Mouse (Mus musculus): ENCODE results near the gene Cnpy2. TPM values are rescaled to one million over a fixed set of nuclear protein-coding genes. Genes with fewer than 3 reads are reported as not detected.
"Not testable (repeated sequence)": the region's sequence is repeated elsewhere in the genome, so short reads cannot be mapped to it uniquely, and the experiment has no call there.

The Cnpy2 gene
- 10 to 100 TPM; 78.8 to 83.0 TPM for total RNA-seq (2021)
- long read RNA-seq, experiment 1, transcript Cnpy2-202 (6 exons, 1,383 nt), result major isoform, 32 of 37 reads
- long read RNA-seq, experiment 1, partial matches to known transcripts, result 2 of 37 reads
- long read RNA-seq, experiment 1, other reads (novel, unspliced or antisense), result 2 of 37 reads
- long read RNA-seq, experiment 2, transcript Cnpy2-202 (6 exons, 1,383 nt), result major isoform, 30 of 36 reads
- long read RNA-seq, experiment 2, partial matches to known transcripts, result 2 of 36 reads
- long read RNA-seq, experiment 2, other reads (novel, unspliced or antisense), result 2 of 36 reads

DNA sequence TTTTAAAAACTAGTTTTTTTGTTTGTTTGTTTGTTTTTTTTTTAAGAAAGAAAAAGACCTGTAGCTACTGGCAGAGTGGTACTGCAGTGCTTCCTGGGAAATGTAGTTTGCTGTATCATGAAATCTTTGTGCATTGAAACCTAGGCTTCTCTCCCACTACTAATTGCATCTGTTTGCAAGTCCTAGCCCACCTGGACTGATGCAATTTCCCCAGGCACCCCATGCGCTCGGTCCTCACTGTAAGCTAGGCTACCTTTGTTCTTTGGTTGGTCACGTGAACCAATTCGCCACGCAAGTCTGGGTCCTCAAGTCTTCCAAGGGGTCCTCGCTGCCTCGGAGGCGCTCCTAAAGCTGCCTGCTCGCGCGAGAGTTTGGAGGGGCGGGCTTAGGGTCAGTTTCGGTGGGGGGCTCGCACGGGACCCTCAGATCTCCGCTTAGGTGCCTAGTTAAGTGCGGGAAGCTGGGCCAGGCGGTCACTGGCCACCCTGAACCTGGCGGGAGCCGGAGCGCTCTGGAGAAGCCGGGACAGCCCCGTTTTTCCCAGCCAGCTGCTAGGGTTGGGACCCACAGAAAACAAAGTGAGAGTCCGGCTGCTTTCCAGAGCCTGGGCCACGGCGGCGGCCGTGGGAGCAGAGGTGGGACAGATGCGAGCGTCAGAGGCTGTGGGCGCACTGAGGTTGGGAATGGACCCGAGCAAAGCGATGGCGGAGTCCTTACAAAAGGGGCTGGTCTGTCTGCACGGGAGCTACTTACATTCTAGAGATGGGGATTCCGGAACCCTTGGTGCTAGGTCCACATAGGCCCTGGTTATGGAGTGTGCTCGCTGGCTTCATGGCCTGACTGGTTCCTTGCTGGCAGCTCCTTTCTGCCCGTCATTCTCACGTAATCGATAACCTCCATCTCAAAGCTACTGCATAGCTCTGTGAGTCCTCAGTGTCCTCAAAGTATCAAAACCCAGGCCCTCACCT is at the start of gene Cnpy2:
TSS of gene Cnpy2 (plus strand) at position 319 of the 968 bp plus-strand sequence.
- Histone ChIP-seq H3K27ac (peak within 1 kb of the TSS; percentile 98), H3K4me3 (peak within 1 kb of the TSS; percentile 92)
- DNase-seq (ENCODE audit: low spot score in 2 of 2), result peak; percentile 77 to 79
- TF ChIP-seq CTCF (conservative IDR thresholded peaks at IDR 0.05), result no peak

DNA sequence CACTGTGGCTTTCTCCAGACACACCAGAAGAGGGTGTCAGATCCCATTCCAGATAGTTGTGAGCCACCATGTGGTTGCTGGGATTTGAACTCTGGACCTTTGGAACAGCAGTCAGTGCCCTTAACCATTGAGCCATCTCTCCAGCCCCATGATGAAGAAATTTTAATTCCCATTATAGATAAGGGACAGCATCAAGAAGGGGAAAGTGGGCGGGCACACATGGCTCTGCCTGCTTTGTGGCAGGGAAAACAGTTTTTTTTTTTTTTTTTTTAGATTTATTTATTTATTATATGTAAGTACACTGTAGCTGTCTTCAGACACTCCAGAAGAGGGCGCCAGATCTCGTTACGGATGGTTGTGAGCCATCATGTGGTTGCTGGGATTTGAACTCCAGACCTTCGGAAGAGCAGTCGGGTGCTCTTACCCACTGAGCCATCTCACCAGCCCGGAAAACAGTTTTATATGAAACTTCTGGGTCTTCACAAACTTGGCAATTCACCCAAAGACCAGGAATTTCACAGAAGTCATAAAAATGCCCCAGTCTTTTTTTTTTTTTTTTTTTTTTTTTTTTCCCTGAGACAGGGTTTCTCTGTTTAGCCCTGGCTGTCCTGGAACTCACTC is 49.3 kb upstream of the Cnpy2 start:
- not testable (repeated sequence) for H3K27ac ChIP-seq; H3K4me3 ChIP-seq; DNase-seq (ENCODE audit: low spot score in 2 of 2)
- peak; percentile 38 for TF ChIP-seq CTCF (conservative IDR thresholded peaks at IDR 0.05)

DNA sequence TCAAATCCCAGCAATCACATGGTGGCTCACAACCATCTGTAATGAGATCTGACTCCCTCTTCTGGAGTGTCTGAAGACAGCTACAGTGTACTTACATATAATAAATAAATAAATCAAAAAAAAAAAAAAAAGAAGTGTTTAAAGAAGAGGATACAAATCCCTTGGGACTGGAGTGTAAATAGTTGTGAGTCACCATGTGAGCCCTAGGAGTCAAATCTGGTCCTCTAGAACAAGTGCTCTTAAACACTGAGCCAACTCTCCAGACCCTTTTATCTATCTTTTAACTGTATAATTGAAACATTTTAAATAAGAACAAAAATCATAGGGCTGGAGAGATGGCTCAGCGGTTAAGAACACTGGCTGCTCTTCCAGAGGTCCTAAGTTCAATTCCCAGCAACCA is 46.9 kb upstream of the Cnpy2 start:
- not testable (repeated sequence) for H3K27ac ChIP-seq; H3K4me3 ChIP-seq; DNase-seq (ENCODE audit: low spot score in 2 of 2)

DNA sequence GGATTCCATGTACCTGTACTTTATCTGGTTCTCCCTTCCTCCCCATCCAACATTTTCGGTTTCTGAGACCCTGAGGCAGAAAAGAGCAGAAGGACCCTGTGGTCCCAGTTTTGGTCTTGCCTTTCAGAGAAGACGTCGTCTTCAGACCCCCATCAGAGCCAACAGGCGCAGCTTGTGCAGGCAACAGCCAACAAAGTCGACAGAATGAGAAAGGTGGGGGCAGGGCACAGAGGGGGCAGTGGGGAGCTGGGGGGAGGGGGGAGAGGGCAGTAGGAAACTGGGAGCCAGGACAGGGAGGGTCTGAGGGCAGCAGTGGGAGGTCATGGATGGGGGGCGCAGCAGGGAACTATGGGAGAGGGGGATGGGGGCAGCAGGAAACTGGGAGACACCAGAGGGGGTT is 44.1 kb upstream of the Cnpy2 start:
- no peak for TF ChIP-seq CTCF (conservative IDR thresholded peaks at IDR 0.05)
- no peak for DNase-seq (ENCODE audit: low spot score in 2 of 2)
- Histone ChIP-seq H3K4me3 (no peak overlapping the region), H3K27ac (no peak overlapping the region)

DNA sequence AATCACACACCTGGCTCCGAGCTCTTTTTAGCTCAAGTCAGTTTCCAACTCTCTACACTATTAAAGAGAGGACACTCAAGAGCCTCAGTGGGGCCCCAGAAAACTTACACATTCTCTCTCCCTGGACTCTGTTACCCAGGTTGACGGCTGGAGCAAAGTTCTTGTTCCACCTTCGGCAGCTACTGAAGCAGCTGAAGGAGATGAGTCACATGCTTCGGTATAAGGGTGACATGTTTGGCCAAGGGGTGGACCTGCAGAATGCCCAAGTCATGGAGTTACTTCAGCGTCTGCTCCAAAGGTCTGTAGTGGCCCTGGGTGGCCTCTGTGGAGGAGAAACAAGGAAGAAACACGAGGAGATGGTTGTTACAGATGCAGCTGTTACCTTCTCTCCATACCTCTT is 41.3 kb upstream of the Cnpy2 start:
- no peak overlapping the region for H3K4me3 ChIP-seq
- H3K27ac ChIP-seq, result no peak overlapping the region
- no peak for TF ChIP-seq CTCF (conservative IDR thresholded peaks at IDR 0.05)
- DNase-seq (ENCODE audit: low spot score in 2 of 2), result no peak

DNA sequence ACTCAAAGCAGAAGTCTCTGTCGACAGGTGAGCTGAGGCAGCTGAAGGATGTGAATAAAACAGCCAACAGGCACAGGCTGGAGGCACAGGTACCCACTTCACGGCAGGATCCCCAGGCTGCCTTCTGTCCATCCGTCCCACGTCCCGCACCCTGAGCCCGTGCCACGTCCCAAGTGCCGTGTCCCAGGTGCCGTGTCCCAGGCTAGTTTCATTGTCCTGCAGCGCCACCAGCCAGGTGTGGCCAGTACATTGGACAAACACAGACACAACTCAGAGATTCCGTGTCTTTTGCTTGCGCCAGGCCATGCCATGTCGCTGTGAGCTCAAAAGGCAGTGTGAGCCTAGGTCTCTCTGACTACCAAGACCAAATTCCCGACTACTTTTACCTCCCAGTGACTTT is 40.6 kb upstream of the Cnpy2 start:
- Histone ChIP-seq H3K27ac (no peak overlapping the region), H3K4me3 (no peak overlapping the region)
- TF ChIP-seq CTCF (conservative IDR thresholded peaks at IDR 0.05), result no peak
- DNase-seq (ENCODE audit: low spot score in 2 of 2), result no peak

DNA sequence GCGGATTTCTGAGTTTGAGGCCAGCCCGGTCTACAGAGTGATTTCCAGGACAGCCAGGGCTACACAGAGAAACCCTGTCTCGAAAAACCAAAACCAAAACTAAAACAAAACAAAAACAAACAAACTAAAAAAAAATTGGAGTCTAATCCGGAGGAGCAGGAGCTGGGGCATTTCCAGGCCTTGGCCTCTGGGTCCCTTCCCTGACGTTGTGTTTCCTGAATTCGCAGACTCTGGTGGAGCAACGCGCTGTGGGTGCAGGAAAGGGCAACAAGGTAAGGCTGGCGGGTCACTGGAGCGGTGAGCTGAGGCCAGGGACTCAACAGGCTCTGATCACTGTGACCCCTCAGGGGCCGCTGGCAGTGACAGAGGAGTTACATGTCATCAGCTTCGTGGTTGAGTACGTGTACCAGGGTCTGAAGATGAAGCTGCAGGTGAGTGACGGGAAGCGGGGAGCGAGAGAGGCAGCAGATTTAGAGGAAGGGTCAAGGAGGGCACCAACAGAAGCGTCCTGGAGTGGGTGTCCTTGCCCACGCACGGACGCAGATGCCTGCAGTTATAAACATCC is 39.3 kb upstream of the Cnpy2 start:
- TF ChIP-seq CTCF (conservative IDR thresholded peaks at IDR 0.05), result no peak
- DNase-seq (ENCODE audit: low spot score in 2 of 2), result no peak
- Histone ChIP-seq H3K27ac (no peak overlapping the region), H3K4me3 (no peak overlapping the region)

DNA sequence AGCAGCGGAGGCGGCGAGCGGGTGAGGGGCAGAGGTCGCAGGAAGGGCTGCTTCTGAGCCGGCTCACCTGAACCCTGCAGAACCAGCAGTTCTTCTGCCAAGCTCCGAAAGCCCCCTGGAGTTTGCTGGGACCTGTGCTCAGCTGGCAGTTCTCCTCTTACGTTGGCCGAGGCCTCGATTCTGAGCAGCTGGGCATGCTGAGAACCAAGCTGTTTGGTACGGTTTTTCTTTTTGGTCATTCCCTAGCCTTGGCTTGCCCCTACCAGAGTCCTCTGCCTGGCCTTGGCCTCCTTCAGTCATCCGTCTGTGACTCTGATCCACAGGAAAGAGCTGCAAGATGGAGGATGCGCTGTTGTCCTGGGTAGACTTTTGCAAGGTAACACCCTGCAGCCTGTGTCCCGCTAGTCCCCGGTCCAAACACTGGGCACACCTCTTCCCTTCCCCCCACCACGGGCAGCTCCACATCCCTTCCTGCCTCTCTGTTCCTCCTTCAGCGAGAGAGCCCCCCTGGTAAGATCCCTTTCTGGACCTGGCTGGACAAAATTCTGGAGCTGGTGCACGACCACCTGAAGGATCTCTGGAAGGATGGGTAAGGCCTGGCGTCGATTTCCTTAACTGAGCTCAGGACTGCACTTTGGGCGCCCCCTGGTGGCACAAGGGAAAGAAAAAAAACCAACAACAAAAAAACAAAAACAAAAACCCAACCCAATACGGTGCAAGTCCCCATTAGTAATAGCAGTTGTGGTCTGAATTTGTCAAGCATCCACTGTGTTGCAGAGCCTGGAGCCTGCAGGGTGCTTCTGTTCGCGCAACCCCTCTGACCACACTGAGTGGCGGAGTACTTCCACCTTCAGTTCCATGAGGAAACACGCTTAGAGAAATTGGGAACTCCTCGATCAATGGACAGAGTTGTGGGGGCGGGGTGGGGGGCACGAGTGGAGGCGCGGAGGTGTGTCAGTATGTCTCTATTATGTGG is 38.4 kb upstream of the Cnpy2 start:
- Histone ChIP-seq H3K27ac (no peak overlapping the region), H3K4me3 (no peak overlapping the region)
- peak in 1 of 2 experiments; percentile 68 for DNase-seq (ENCODE audit: low spot score in 2 of 2)
- peak; percentile 86 for TF ChIP-seq CTCF (conservative IDR thresholded peaks at IDR 0.05)

DNA sequence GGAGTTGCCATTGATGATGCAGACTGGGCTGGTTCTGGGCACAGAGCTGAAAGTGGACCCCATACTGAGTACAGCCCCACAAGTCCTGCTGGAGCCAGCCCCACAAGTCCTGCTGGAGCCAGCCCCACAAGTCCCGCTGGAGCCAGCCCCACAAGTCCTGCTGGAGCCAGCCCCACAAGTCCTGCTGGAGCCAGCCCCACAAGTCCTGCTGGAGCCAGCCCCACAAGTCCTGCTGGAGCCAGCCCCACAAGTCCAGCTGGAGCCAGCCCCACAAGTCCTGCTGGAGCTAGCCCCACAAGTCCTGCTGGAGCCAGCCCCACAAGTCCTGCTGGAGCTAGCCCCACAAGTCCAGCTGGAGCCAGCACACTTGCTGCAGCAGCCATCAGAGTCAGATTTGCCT is 31.7 kb upstream of the Cnpy2 start:
- H3K27ac ChIP-seq, result peak overlapping the region; percentile 39; the same call in 1 of the 2 replicates
- H3K4me3 ChIP-seq; DNase-seq (ENCODE audit: low spot score in 2 of 2): not testable (repeated sequence)

DNA sequence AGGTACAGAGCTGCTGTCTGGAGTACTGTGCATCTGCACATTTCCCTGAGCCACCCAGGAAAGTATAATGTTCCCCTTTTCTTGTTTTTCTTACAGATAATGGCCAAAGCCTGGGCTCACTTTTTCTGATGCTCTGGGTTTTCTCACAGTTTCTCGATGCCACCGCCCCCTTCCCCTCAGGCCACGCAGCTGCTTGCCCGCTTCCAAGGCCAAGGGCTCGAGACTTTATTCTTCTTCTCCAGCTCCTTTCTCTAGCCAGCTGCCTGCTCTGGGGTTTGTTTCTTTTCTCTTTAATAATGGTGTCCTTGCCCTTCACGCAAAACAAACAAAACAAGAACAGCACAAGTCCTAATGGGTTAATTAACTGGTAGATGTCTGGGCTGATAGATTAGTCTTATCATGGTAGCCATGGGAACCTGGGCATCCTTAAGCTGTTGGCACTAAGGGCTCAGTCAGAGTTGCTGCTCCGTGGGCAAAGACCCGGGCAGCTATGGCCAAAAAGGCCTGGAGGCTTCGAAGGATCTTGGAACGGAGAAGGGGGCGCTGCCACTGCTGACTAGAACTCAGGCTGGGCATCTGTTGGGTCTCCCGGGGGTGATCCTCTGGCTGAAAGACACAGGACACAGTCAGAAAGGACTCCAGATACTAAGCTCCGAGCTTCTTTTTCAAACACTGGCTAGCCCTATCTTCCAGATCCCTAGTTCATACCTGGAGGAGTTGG is 25.7 kb upstream of the Cnpy2 start:
- no peak for DNase-seq (ENCODE audit: low spot score in 2 of 2)
- no peak for TF ChIP-seq CTCF (conservative IDR thresholded peaks at IDR 0.05)
- Histone ChIP-seq H3K4me3 (no peak overlapping the region), H3K27ac (no peak overlapping the region)

DNA sequence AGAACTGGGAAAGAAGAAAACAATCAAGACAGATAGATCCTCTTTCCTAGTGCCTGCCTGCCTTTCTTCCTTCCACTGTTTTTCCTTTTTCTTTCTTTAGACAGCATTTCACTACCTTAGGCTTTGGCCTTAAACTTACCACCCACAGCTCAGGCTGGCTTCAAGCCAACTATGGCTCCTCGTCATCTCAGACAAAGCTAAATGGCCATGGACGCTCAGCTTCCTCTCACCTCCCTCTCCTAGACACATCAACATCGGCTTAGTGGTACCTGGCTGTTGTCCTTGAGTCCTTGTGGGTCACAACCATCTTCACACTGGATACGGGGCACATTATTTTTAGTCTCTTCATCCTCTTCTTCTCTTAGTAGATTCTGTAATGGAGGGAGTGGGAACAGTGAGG is 25.0 kb upstream of the Cnpy2 start:
- Histone ChIP-seq H3K4me3 (no peak overlapping the region), H3K27ac (no peak overlapping the region)
- DNase-seq (ENCODE audit: low spot score in 2 of 2), result no peak
- TF ChIP-seq CTCF (conservative IDR thresholded peaks at IDR 0.05), result no peak

Data from layer of hippocampus, adult 2 months (tissue).